Mouse (Mus musculus) midbrain, embryonic 14.5 days (tissue): Measurements from ENCODE around the gene Chrnb1. TPM values are rescaled to one million over a fixed set of nuclear protein-coding genes. Genes with fewer than 3 reads are reported as not detected.

ENCODE experiments used
- ATAC-seq: fragments of 200-750 bp; cut with Nextera tagmentation; 2 replicates; pipeline ENCODE4 v1.8.0; 2017; ENCODE audit warnings: moderate number of reproducible peaks, moderate library complexity; ENCODE audit not compliant: low FRiP score, low TSS enrichment
- DNase-seq: peaks from one replicate; pipeline ENCODE4 v3.0.0-alpha.2; 2015
- H3K27ac ChIP-seq: fragments of 300-500 bp; sonication (generic); replicated peaks from 2 replicates; pipeline ENCODE4 v1.5.1; 2014; ENCODE audit warnings: mild to moderate bottlenecking, low read depth, low read length, moderate library complexity
- H3K27me3 ChIP-seq: fragments of 300-500 bp; sonication (generic); 2 replicates; pipeline ENCODE4 v1.6.1; 2014; ENCODE audit warnings: low read length, control low read depth, mixed read lengths; ENCODE audit not compliant: control insufficient read depth, insufficient read depth
- H3K36me3 ChIP-seq: fragments of 300-500 bp; sonication (generic); 2 replicates; pipeline ENCODE4 v1.6.1; 2014; ENCODE audit warnings: low read length, control low read depth; ENCODE audit not compliant: control insufficient read depth, insufficient read depth
- H3K4me1 ChIP-seq: fragments of 300-500 bp; sonication (generic); 2 replicates; pipeline ENCODE4 v1.6.1; 2014; ENCODE audit warnings: mild to moderate bottlenecking, antibody characterized with exemption, low read length, control low read depth; ENCODE audit not compliant: control insufficient read depth, insufficient read depth
- H3K4me2 ChIP-seq: fragments of 300-500 bp; sonication (generic); 2 replicates; pipeline ENCODE4 v1.6.1; 2014; ENCODE audit warnings: mild to moderate bottlenecking, low read length, moderate library complexity
- H3K4me3 ChIP-seq: fragments of 300-500 bp; sonication (generic); replicated peaks from 2 replicates; pipeline ENCODE4 v1.5.1; 2014; ENCODE audit warnings: low read depth, low read length
- H3K9ac ChIP-seq: fragments of 300-500 bp; sonication (generic); replicated peaks from 2 replicates; pipeline ENCODE4 v1.6.1; 2014; ENCODE audit warnings: mild to moderate bottlenecking, low read length, moderate library complexity
- H3K9me3 ChIP-seq: fragments of 300-500 bp; sonication (generic); 2 replicates; pipeline ENCODE4 v1.6.1; 2016; ENCODE audit warnings: low read length, control low read depth, mixed read lengths; ENCODE audit not compliant: control insufficient read depth
- WGBS: fragments of 180-500 bp; shearing (Covaris S2); extraction: QIAGEN DNeasy Blood & Tissue Kit; methylation state at CpG from one replicate; pipeline ENCODE4 v1.1.7; 2014; 5-methylcytosine and 5-hydroxymethylcytosine counted together
- polyA plus RNA-seq: library from polyadenylated mRNA; unstranded; fragments of >200 nt; fragmentation: Nextera tagmentation; extraction: Ambion mirVana; gene quantifications from 2 replicates; pipeline ENCODE4 v1.2.1, GENCODE M21; 2014

Chrnb1 gene
- polyA plus RNA-seq, 1 experiment from 2014 or later, result 1.3 TPM

DNA sequence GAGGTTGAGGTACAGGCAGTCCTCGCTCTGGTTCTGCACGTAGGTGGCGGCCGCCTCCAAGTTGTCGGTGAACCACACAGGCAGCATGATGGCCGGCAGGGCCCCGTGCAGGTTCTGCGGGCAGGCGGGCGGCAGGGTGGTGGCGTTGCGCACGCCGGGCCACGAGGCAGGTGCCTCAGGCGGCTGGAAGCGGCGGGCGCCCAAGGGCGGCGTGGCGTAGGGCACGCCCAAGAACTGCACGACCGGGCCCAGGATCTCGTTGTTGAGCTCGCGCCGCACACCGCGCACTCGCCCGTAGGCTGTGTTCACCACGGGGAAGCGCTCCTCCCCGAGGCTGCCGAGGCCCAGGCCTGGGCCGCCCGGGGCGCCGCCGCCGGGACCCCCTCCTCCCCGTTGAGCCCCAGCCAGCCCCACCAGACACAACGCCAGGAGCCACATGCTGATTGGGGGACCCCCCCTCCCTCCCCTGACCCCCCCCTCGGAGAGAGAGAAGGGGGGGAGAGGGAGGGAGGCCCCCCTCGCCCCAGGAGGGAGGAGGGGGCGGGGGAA, 38.3 kb upstream of the Chrnb1 start:
- WGBS, result 5% methylated on average over 47 of the region's 48 CpGs
- peaks cover 41% of the 10 kb centered on the region for H3K36me3 ChIP-seq
- H3K4me1 ChIP-seq, result peaks cover 30% of the 10 kb centered on the region
- peak overlapping the region; percentile 99 for H3K4me2 ChIP-seq
- peak overlapping the region; percentile 94 for H3K4me3 ChIP-seq
- no peaks in the 10 kb centered on the region for H3K9me3 ChIP-seq
- ATAC-seq (no peak), DNase-seq (peak; percentile 71)
- H3K27me3 ChIP-seq, result no peaks in the 10 kb centered on the region
- H3K27ac ChIP-seq, result peak overlapping the region; percentile 96
- peak overlapping the region; percentile 95 for H3K9ac ChIP-seq

DNA sequence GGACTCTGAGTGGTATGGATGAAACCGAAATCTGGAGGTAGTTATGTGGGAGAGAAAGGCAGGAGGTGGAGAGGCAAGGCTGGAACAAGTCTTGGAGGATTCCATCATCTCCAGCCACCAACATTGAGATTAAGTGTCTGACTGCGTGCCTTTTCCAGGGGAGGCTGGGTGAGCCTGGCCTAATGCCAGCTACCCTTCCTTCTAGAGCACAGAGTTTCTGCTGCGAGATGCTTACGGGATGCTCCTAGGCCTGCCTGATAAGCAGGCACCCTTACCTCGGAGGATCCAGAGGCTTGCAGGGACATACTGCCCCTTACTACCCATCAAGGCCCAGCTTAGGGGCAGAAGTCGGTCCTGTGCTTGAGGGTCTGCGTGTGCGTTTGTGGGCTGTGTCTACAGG, 37.8 kb upstream of the Chrnb1 start:
- peak overlapping the region; percentile 99 for H3K4me2 ChIP-seq
- DNase-seq, result no peak
- H3K27ac ChIP-seq, result peak overlapping the region; percentile 96
- WGBS, result 63% methylated on average over 8 of the region's 8 CpGs
- peaks cover 41% of the 10 kb centered on the region for H3K36me3 ChIP-seq
- peak overlapping the region; percentile 95 for H3K9ac ChIP-seq
- H3K9me3 ChIP-seq, result no peaks in the 10 kb centered on the region
- no peak for ATAC-seq
- no peaks in the 10 kb centered on the region for H3K27me3 ChIP-seq
- H3K4me3 ChIP-seq, result peak overlapping the region; percentile 94
- peaks cover 27% of the 10 kb centered on the region for H3K4me1 ChIP-seq

DNA sequence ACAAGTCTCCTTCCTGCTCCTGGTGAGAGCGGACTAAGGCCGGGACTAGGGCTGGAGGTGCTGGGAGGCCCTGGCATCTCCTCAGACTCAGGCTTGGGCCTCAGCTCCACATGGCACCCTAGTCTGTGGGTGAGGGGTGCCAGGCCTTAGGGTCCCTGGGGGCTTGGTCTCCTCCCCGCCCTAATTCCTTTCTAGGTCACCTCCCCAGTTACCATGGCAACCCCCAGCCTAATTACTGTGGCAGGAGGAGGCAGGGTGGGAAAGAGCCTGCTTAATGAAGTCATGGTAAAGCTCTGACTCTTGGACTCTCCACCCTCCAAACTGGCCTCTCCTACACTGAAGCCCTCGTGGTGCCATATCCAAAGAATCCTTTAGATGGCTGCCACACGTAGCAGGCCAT, 33.1 kb upstream of the Chrnb1 start:
- WGBS, result 55% methylated on average over 5 of the region's 5 CpGs
- ATAC-seq, result no peak
- no peak for DNase-seq
- H3K4me3 ChIP-seq, result no peak overlapping the region
- peaks cover 87% of the 10 kb centered on the region for H3K36me3 ChIP-seq
- H3K4me1 ChIP-seq, result peaks cover 4% of the 10 kb centered on the region
- H3K9me3 ChIP-seq, result no peaks in the 10 kb centered on the region
- no peak overlapping the region for H3K9ac ChIP-seq
- H3K4me2 ChIP-seq, result no peak overlapping the region
- H3K27me3 ChIP-seq, result no peaks in the 10 kb centered on the region
- no peak overlapping the region for H3K27ac ChIP-seq

DNA sequence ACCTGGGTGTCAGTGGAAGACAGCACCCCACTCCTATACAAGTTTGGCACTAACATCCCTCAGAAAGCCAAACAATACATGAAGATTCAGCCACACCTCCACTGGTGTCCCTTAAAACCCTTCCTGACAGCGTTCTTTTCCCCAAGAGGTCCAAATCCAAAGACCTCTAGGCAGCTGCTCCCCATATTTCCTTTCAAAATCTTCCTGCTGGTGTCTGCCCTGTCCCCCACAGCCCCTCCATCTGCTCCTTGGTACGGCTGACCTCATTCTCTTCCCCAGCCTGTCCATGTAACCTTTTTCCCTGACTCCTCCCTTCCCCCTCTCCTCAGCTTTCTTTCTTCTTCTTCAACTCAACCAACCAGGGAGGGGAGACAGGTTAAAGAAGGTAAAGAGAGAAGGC, 27.7 kb upstream of the Chrnb1 start:
- Histone ChIP-seq H3K4me2 (no peak overlapping the region), H3K27ac (no peak overlapping the region), H3K4me1 (no peaks in the 10 kb centered on the region), H3K36me3 (peaks cover 47% of the 10 kb centered on the region), H3K9ac (no peak overlapping the region), H3K4me3 (no peak overlapping the region), H3K27me3 (no peaks in the 10 kb centered on the region), H3K9me3 (no peaks in the 10 kb centered on the region)
- ATAC-seq, result no peak
- DNase-seq, result no peak
- 83% methylated on average over 2 of the region's 2 CpGs for WGBS

DNA sequence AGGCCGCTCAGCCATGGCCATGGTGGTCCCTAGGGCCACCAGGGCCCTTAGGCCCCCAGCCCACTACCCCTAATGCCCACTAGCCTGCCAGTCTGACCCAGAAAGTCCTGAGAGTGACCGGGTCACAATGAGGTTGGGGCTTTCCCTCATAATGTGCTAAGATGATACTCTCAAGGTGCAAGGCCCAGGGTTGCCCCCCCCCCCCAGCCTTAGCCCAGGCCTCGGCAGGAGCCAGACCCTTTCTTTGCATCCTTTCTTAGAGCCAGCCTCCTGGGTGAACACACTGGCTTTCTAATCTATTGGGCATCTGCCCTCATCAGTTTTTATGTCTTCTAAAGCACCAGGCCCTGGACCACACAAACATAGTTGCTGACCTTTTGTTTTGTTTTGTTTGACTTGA, 26.3 kb upstream of the Chrnb1 start, which contains the start of gene Spem1:
Gene Spem1 (minus strand): TSS at position 101 of the 400 bp plus-strand sequence.
- H3K27me3 ChIP-seq, result no peaks in the 10 kb centered on the region

DNA sequence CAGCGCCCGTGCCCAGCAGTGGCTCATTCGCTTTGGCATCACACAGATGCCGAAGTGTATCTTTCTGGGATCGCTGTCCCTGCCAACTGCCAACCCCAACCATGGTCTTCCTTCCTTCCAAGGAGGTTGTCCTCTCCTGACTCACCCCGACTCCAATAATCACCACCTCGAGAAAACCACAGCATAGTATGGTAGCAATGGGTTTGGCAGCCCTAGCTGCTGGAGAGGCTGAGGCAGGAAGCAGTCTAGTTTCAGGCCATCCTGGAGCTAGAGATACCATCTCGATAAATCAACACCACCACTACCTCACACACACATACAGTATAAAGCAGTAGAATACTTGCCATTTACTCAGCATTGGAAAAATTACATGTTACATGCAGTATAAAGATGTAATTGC, 23.1 kb upstream of the Chrnb1 start:
- 93% methylated on average over 8 of the region's 8 CpGs for WGBS

More for the DNA sequence above, 26.3 kb upstream of the Chrnb1 start, which contains the start of gene Spem1:
- peaks cover 33% of the 10 kb centered on the region for H3K36me3 ChIP-seq
- H3K27ac ChIP-seq, result no peak within 1 kb of the TSS
- no peak for ATAC-seq
- no peaks in the 10 kb centered on the region for H3K4me1 ChIP-seq
- 87% methylated on average over 3 of the region's 3 CpGs for WGBS
- DNase-seq, result no peak
- 0 out of 2 replicates have a peak, but pooled peaks cover 7% of the 10 kb centered on the region for H3K9me3 ChIP-seq
- no peak within 1 kb of the TSS for H3K4me3 ChIP-seq
- no peak within 1 kb of the TSS for H3K9ac ChIP-seq
- H3K4me2 ChIP-seq, result no peak within 1 kb of the TSS

DNA sequence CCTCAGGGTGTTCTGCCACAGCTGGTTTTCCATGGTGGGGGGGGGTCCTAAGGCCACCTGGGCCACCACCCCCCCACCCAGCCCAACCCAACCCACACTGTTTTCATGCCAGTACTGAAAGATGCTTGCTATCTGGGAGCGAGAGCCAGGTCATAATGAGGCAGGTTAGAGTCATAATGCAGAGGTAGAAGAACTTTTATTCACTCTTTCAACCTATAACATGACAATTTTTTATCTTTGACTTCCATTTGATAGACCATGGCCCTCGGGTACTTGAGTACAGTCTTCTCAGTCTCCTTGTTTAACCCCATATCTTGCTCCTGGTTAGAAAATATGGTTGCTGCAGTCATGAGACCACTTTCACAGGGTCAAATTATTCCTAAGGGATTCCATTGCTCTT, 22.6 kb upstream of the Chrnb1 start, which contains the start of gene Spem2:
Gene Spem2 (minus strand): TSS at position 101 of the 400 bp plus-strand sequence.
- ATAC-seq (no peak), DNase-seq (no peak)
- no peak within 1 kb of the TSS for H3K9ac ChIP-seq
- 80% methylated on average over 2 of the region's 2 CpGs for WGBS
- no peak within 1 kb of the TSS for H3K4me3 ChIP-seq
- H3K36me3 ChIP-seq, result no peaks in the 10 kb centered on the region
- no peak within 1 kb of the TSS for H3K27ac ChIP-seq
- 0 out of 2 replicates have a peak, but pooled peaks cover 7% of the 10 kb centered on the region for H3K9me3 ChIP-seq
- no peak within 1 kb of the TSS for H3K4me2 ChIP-seq
- H3K27me3 ChIP-seq, result no peaks in the 10 kb centered on the region
- H3K4me1 ChIP-seq, result no peaks in the 10 kb centered on the region

More for the DNA sequence above, 23.1 kb upstream of the Chrnb1 start:
- H3K27ac ChIP-seq, result no peak overlapping the region
- H3K27me3 ChIP-seq, result no peaks in the 10 kb centered on the region
- H3K4me3 ChIP-seq, result no peak overlapping the region
- H3K4me1 ChIP-seq, result no peaks in the 10 kb centered on the region
- ATAC-seq (no peak), DNase-seq (no peak)
- H3K9ac ChIP-seq, result no peak overlapping the region
- peaks cover 1% of the 10 kb centered on the region for H3K36me3 ChIP-seq
- 0 out of 2 replicates have a peak, but pooled peaks cover 7% of the 10 kb centered on the region for H3K9me3 ChIP-seq
- H3K4me2 ChIP-seq, result no peak overlapping the region

DNA sequence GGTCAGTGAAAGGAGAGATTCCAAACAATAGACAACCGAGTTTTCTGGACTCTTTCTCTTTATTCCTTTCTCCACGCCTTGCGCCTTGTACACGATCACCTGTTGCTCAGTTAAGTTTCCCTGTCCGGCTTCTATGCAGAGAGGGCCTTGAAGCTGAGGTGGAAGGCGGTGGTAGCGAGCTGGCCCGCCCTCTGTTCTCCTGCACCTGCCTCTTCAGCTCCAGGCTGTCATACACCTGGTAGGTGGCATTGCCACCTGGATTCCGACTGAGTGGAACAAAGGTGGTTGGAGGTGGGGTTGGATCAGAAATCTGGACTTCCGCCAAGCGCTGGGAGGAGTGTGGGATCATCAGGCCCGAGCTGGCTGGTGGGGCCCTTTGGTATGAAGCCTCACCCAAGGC, 20.8 kb upstream of the Chrnb1 start:
- H3K4me1 ChIP-seq, result no peaks in the 10 kb centered on the region
- H3K27me3 ChIP-seq, result no peaks in the 10 kb centered on the region
- 0 out of 2 replicates have a peak, but pooled peaks cover 7% of the 10 kb centered on the region for H3K9me3 ChIP-seq
- no peaks in the 10 kb centered on the region for H3K36me3 ChIP-seq
- no peak overlapping the region for H3K9ac ChIP-seq
- no peak overlapping the region for H3K4me3 ChIP-seq
- no peak for ATAC-seq
- 92% methylated on average over 12 of the region's 12 CpGs for WGBS
- no peak overlapping the region for H3K27ac ChIP-seq
- DNase-seq, result no peak
- H3K4me2 ChIP-seq, result no peak overlapping the region

DNA sequence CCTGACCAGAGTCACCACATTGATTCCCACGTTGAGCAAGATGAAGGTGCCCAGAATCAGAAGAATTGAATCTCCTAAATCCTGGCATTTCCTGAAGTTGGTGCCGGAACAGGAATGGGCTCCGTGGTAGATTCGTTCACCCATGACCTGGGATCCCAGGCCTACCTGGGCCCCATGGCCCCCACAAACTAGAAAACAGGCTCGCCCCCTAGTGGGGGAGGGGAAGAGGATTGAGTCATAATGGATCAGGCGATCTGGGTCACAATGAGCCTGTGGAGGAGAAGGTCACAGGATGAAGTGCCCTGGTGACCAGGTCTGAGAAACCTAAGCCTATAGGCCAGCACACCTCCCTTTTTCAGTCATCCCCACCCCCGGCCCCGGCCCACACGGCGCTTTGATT, 19.4 kb upstream of the Chrnb1 start, which contains the start of gene Gm39566:
Gene Gm39566 (minus strand): TSS at position 144 of the 400 bp plus-strand sequence.
- Histone ChIP-seq H3K36me3 (no peaks in the 10 kb centered on the region), H3K4me1 (no peaks in the 10 kb centered on the region), H3K4me2 (no peak within 1 kb of the TSS), H3K9ac (no peak within 1 kb of the TSS), H3K9me3 (0 out of 2 replicates have a peak, but pooled peaks cover 7% of the 10 kb centered on the region), H3K27me3 (no peaks in the 10 kb centered on the region), H3K4me3 (no peak within 1 kb of the TSS), H3K27ac (no peak within 1 kb of the TSS)
- DNase-seq (no peak), ATAC-seq (no peak)
- 58% methylated on average over 10 of the region's 10 CpGs for WGBS
